Mouse (Mus musculus): ENCODE measurements around the gene Car5b. TPM values are rescaled to one million over a fixed set of nuclear protein-coding genes. Genes with fewer than 3 reads are reported as not detected.

Gene Car5b
- polyA plus RNA-seq, 1 experiment from 2014 or later: 0.71 TPM

DNA sequence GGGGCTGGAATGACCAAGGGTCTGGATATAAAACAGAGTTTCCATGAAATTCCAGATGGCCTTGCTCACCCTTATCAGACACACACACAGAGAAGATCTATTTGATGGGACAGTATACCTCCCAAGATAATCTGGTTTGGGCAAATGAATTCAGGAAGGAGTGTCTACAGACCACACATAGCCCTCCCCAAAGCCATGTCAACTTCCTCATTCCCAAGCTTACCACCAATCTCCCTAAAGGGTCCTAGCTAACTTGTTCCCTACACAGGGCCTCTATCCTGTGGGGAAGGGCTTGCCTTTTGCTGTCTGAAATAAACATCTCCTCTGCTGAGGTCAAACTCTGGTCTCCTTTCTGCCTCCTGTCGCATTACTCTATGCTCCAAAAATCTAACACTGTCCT, 46.7 kb downstream of the Car5b start:
- H3K9me3 ChIP-seq (ENCODE audit: low read depth, low read length): no peaks in the 10 kb centered on the region
- H3K36me3 ChIP-seq (ENCODE audit: insufficient read depth): no peaks in the 10 kb centered on the region
- H3K27ac ChIP-seq (ENCODE audit: low read depth): no peak overlapping the region
- no peak overlapping the region for H3K9ac ChIP-seq
- no peak overlapping the region for H3K4me3 ChIP-seq (ENCODE audit: low read depth, low read length)
- no peaks in the 10 kb centered on the region for H3K27me3 ChIP-seq (ENCODE audit: insufficient read depth, low read length)
- WGBS: 91% methylated on average over 1 of the region's 1 CpGs
- no peak for TF ChIP-seq CTCF (IDR thresholded peaks at IDR 0.05; ENCODE audit: low read depth)
- H3K4me2 ChIP-seq: no peak overlapping the region
- no peaks in the 10 kb centered on the region for H3K4me1 ChIP-seq (ENCODE audit: insufficient read depth)
- DNase-seq: no peak
- no peak for ATAC-seq (ENCODE audit: insufficient read depth)

DNA sequence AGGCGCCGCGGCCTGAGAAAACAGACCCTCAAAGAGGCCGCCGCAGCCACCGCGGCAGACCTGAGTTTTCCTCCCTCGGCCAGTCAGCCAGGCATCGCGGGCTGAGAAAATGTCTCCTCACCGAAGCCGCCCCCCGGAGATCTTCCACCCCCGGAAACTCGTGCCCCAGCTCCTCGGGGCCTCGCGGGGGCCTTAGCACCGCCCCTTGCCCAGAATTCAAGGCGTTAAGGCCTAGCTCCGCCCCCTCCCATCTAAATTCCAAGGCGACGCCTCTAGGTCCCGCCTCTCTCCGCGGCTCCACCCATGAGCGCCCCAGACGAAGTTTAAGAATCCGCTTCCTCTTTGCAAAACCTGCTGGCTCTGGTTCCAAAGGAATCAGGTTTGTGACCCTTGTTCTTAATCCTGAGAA, 69.3 kb downstream of the Car5b start, which contains the start of gene Zrsr2:
Gene Zrsr2 (minus strand): TSS at position 195 of the 409 bp plus-strand sequence.
- 11% methylated on average over 24 of the region's 29 CpGs for WGBS
- ATAC-seq (ENCODE audit: insufficient read depth): peak; percentile 94
- no peak for TF ChIP-seq CTCF (IDR thresholded peaks at IDR 0.05; ENCODE audit: low read depth)

DNA sequence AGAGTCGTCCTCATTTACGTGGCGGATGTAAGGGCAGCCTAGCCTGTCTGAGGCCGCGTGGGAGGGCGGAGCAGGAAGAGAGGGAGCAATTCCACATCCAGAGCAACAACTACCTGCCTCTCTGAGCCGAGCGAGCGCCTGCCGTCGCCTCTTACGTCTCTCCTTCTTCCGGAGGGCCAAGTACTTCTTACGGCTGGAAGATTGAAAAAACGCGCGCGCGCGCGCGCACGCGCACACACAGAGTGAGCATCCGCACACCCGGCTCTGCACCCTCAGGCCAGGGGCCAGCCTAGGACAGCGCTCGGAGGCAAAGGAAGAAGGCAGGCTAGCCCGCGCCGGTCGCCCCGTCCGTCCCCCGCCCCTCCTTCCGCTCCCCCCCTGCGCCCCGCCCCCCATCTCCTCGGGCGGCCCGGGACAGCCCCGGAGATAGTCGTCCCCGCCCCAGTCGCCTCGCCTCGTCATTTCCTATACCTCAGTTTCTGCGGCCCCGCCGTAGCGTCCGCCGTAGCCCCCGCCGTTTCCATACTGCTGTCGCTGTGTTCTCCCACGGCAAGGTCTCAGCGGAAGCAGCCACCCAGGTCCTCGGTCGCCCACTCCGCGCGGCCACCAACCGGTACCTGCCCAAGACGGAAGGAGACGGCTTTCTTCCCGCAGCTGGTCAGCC, 69.9 kb downstream of the Car5b start:
- WGBS: 17% methylated on average over 34 of the region's 67 CpGs
- no peak for TF ChIP-seq CTCF (IDR thresholded peaks at IDR 0.05; ENCODE audit: low read depth)
- DNase-seq (peak; percentile 71), ATAC-seq (ENCODE audit: insufficient read depth) (peak; percentile 94)
- peak overlapping the region; percentile 60 for H3K4me3 ChIP-seq (ENCODE audit: low read depth, low read length)
- peaks cover 27% of the 10 kb centered on the region for H3K36me3 ChIP-seq (ENCODE audit: insufficient read depth)
- H3K9ac ChIP-seq: peak overlapping the region; percentile 80
- peak overlapping the region; percentile 63 for H3K4me2 ChIP-seq
- no peaks in the 10 kb centered on the region for H3K4me1 ChIP-seq (ENCODE audit: insufficient read depth)
- H3K27ac ChIP-seq (ENCODE audit: low read depth): peak overlapping the region; percentile 99
- H3K27me3 ChIP-seq (ENCODE audit: insufficient read depth, low read length): no peaks in the 10 kb centered on the region
- H3K9me3 ChIP-seq (ENCODE audit: low read depth, low read length): no peaks in the 10 kb centered on the region

More for the DNA sequence above, 69.3 kb downstream of the Car5b start, which contains the start of gene Zrsr2:
- Histone ChIP-seq H3K4me2 (peak within 1 kb of the TSS; percentile 63), H3K27me3 (ENCODE audit: insufficient read depth, low read length) (no peaks in the 10 kb centered on the region), H3K36me3 (ENCODE audit: insufficient read depth) (peaks cover 23% of the 10 kb centered on the region; the same call in 1 of the 2 replicates), H3K9me3 (ENCODE audit: low read depth, low read length) (no peaks in the 10 kb centered on the region), H3K27ac (ENCODE audit: low read depth) (peak within 1 kb of the TSS; percentile 99), H3K4me1 (ENCODE audit: insufficient read depth) (no peaks in the 10 kb centered on the region), H3K9ac (peak within 1 kb of the TSS; percentile 80), H3K4me3 (ENCODE audit: low read depth, low read length) (peak within 1 kb of the TSS; percentile 60)
- DNase-seq: peak; percentile 95

GRCm38 (mm10) chrX:163957381-163957780, 70.4 kb downstream of the Car5b start:
- H3K4me1 ChIP-seq (ENCODE audit: insufficient read depth): no peaks in the 10 kb centered on the region
- H3K9me3 ChIP-seq (ENCODE audit: low read depth, low read length): no peaks in the 10 kb centered on the region
- H3K27ac ChIP-seq (ENCODE audit: low read depth): peak overlapping the region; percentile 99
- H3K4me2 ChIP-seq: peak overlapping the region; percentile 63
- H3K36me3 ChIP-seq (ENCODE audit: insufficient read depth): peaks cover 30% of the 10 kb centered on the region
- no peak for TF ChIP-seq CTCF (IDR thresholded peaks at IDR 0.05; ENCODE audit: low read depth)
- WGBS: 24% methylated on average over 12 of the region's 12 CpGs
- ATAC-seq (ENCODE audit: insufficient read depth) (no peak), DNase-seq (no peak)
- no peaks in the 10 kb centered on the region for H3K27me3 ChIP-seq (ENCODE audit: insufficient read depth, low read length)
- H3K9ac ChIP-seq: peak overlapping the region; percentile 80
- H3K4me3 ChIP-seq (ENCODE audit: low read depth, low read length): peak overlapping the region; percentile 60

DNA sequence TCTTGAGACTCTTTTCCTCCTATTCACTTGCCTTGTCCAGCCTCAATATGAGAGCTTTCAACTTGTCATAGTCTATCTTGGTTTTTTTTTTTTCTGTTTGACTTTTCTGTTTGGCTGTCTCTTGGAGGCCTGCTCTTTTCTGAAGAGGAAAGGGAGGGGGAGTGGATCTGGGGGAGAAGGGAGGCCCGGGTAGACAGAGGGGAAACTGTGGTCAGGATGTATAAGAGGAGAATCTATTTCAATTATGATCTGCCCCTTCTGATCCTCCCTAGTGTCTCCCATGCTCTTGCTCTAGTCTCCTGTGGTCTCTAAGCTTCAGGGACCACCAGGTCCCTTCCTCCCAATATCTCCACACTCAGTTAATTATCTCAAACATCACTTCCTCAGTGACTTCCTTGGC, 76.2 kb downstream of the Car5b start:
- DNase-seq: no peak
- no peaks in the 10 kb centered on the region for H3K27me3 ChIP-seq (ENCODE audit: insufficient read depth, low read length)
- no peaks in the 10 kb centered on the region for H3K4me1 ChIP-seq (ENCODE audit: insufficient read depth)
- no peaks in the 10 kb centered on the region for H3K9me3 ChIP-seq (ENCODE audit: low read depth, low read length)
- H3K36me3 ChIP-seq (ENCODE audit: insufficient read depth): peaks cover 68% of the 10 kb centered on the region
- 63% methylated on average over 1 of the region's 1 CpGs for WGBS
- ATAC-seq (ENCODE audit: insufficient read depth): no peak
- H3K4me2 ChIP-seq: no peak overlapping the region
- H3K27ac ChIP-seq (ENCODE audit: low read depth): no peak overlapping the region
- H3K4me3 ChIP-seq (ENCODE audit: low read depth, low read length): no peak overlapping the region
- TF ChIP-seq CTCF (IDR thresholded peaks at IDR 0.05; ENCODE audit: low read depth): no peak
- no peak overlapping the region for H3K9ac ChIP-seq

DNA sequence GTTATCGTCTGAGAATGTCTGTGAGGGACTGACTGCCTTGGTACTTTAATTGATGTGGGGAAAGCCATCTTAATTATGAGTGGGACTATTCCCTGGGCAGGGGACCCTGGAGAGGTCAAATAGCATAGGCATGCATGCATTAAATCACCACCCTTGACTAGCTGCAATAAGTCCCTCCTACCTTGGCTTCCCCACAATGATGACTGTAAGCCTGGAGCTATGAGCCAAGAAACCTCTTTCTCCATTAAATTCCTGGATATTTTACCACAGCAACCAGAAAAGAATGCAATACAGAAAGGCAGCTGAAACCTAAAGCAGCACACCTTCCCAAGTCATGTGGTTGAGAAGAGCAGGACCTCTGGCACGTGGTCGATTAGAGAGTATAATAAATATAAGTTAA, 83.4 kb downstream of the Car5b start:
- WGBS: 95% methylated on average over 3 of the region's 3 CpGs
- TF ChIP-seq CTCF (IDR thresholded peaks at IDR 0.05; ENCODE audit: low read depth): no peak

GRCm38 (mm10) chrX:163938587-163938986, 89.2 kb downstream of the Car5b start:
- no peak for ATAC-seq (ENCODE audit: insufficient read depth)
- Histone ChIP-seq H3K36me3 (ENCODE audit: insufficient read depth) (peaks cover 30% of the 10 kb centered on the region), H3K27me3 (ENCODE audit: insufficient read depth, low read length) (no peaks in the 10 kb centered on the region), H3K4me3 (ENCODE audit: low read depth, low read length) (no peak overlapping the region), H3K4me2 (no peak overlapping the region), H3K4me1 (ENCODE audit: insufficient read depth) (no peaks in the 10 kb centered on the region), H3K9me3 (ENCODE audit: low read depth, low read length) (no peaks in the 10 kb centered on the region), H3K9ac (no peak overlapping the region), H3K27ac (ENCODE audit: low read depth) (no peak overlapping the region)
- WGBS: 87% methylated on average over 6 of the region's 6 CpGs
- DNase-seq: no peak
- no peak for TF ChIP-seq CTCF (IDR thresholded peaks at IDR 0.05; ENCODE audit: low read depth)

More for the DNA sequence above, 83.4 kb downstream of the Car5b start:
- no peak for ATAC-seq (ENCODE audit: insufficient read depth)
- Histone ChIP-seq H3K27me3 (ENCODE audit: insufficient read depth, low read length) (no peaks in the 10 kb centered on the region), H3K36me3 (ENCODE audit: insufficient read depth) (peaks cover 51% of the 10 kb centered on the region), H3K4me1 (ENCODE audit: insufficient read depth) (no peaks in the 10 kb centered on the region), H3K27ac (ENCODE audit: low read depth) (no peak overlapping the region), H3K9me3 (ENCODE audit: low read depth, low read length) (no peaks in the 10 kb centered on the region), H3K4me2 (no peak overlapping the region), H3K9ac (no peak overlapping the region), H3K4me3 (ENCODE audit: low read depth, low read length) (no peak overlapping the region)
- no peak for DNase-seq

All from lung, embryonic 14.5 days (tissue).